Mouse (Mus musculus) bone marrow, adult 2 months (tissue): Measurements from ENCODE around the gene Fam98c.
"Not testable (repeated sequence)": the region's sequence is repeated elsewhere in the genome, so short reads cannot be mapped to it uniquely, and the experiment has no call there.

Experiments
- CTCF ChIP-seq: fragments of 200-500 bp; IDR thresholded peaks from 2 replicates; pipeline ENCODE4 v1.5.1; 2011; ENCODE audit warnings: low read length, control low read depth; ENCODE audit not compliant: control insufficient read depth, insufficient read depth
- POLR2A ChIP-seq: fragments of 200-500 bp; IDR thresholded peaks from 2 replicates; pipeline ENCODE4 v1.6.1; 2011; ENCODE audit warnings: low read depth, mild to moderate bottlenecking, control low read depth, low read length, borderline replicate concordance; ENCODE audit not compliant: control insufficient read depth

GRCm38 (mm10) chr7:29194230-29194629, 38.2 kb upstream of the Fam98c start:
- TF ChIP-seq POLR2A, CTCF: not testable (repeated sequence)
